Mouse (Mus musculus) T-helper 17 cell (primary cell): ENCODE measurements around the gene Tpm3-rs7.

Experiments used
- in situ Hi-C, 2 experiments: fragments of 300-600 bp; cut with MboI, MseI; formaldehyde crosslinking; loops; 1 replicate in 1 of 2; 2 replicates in 1 of 2; pipeline ENCODE4 v1.15.1; 2025; ENCODE audit warnings: high pct_unique_total_duplicates in 2 of 2

Tpm3-rs7 gene

DNA sequence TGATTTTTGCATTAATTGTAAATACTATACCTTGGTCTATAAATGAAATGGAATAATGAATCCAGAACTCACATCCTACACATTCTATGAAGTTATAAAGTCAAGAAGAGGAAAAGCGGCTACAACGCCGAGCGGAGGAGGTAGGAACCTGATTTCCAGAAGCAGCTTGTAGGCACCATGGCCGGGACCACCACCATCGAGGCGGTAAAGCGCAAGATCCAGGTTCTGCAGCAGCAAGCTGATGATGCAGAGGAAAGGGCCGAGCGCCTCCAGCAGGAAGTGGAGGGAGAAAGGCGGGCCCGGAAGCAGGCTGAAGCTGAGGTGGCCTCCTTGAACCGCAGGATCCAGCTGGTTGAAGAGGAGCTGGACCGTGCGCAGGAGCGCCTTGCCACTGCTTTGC, at the start of gene Tpm3-rs7:
TSS of gene Tpm3-rs7 (plus strand) at position 110 of the 400 bp plus-strand sequence.
- in situ Hi-C loops: loop anchor here in 1 of 2 experiments (5.0 kb wide), 1 partner anchor 88 kb away; no protein-coding TSS in a partner anchor

DNA sequence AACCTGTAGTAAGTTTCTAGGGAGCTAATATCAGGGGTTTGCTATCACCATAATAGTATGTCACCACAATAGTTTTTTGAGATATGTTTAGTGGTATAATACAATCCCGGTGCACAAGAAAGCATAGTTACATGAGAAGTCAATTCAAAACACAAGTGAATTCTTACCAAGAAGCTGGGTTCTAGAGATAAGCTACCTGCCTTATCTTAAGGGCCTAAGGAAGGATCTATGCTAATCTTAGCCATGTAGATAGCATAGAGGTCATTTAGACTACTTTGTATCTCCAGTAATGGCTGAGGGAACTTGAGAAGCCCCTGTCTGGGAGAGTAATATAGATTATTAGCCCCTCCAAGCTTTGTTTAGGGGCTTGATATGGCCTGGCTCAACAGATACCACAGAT, 2.6 kb downstream of the Tpm3-rs7 start:
- in situ Hi-C loops: no loop called here

DNA sequence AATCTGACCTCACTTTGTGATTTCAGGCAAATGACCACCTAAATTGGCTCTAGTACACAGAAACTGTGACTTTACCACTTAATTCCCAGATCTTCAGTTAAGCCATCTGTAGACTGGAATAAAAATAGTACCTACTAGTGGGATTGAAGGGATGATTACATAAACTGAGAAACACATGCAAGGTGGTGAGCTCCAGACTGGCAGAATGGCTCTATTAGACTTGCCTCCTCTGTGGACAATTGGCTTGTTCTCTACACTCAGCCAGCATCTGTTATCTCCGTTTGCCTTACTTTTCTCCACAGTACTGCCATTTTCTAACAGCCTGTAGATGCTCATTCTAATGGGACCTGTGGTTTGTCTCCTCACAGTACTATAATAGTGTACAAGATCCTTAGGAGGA, 49.0 kb downstream of the Tpm3-rs7 start:
- in situ Hi-C loops: no loop called here
